Mouse (Mus musculus): ENCODE data around the gene Cactin.

Gene Cactin

GRCm38 (mm10) chr10:81342686-81343505, 22.0 kb downstream of the Cactin start, which contains the start of gene Gipc3:
TSS of gene Gipc3 (minus strand) at chr10:81343266.
- no peak for DNase-seq (ENCODE audit: low spot score in 2 of 2)

GRCm38 (mm10) chr10:81344421-81345161, 23.7 kb downstream of the Cactin start:
- DNase-seq (ENCODE audit: low spot score in 2 of 2): no peak

GRCm38 (mm10) chr10:81345162-81345534, 24.2 kb downstream of the Cactin start:
- DNase-seq (ENCODE audit: low spot score in 2 of 2): no peak

- DNase-seq (ENCODE audit: low spot score in 2 of 2): peak; percentile 56 to 61
Measured at GRCm38 (mm10) chr10:81346453-81347067, 25.7 kb downstream of the Cactin start.

- no peak for DNase-seq (ENCODE audit: low spot score in 2 of 2)
Measured at GRCm38 (mm10) chr10:81349146-81349545, 28.2 kb downstream of the Cactin start.

GRCm38 (mm10) chr10:81349961-81350350, 29.1 kb downstream of the Cactin start:
- DNase-seq (ENCODE audit: low spot score in 2 of 2): no peak

GRCm38 (mm10) chr10:81350351-81351063, 29.6 kb downstream of the Cactin start, which contains the start of gene Hmg20b:
TSS of gene Hmg20b (minus strand) at chr10:81350480.
- peak; percentile 99 to 100 for DNase-seq (ENCODE audit: low spot score in 2 of 2)

GRCm38 (mm10) chr10:81351678-81352291, 30.9 kb downstream of the Cactin start:
- no peak for DNase-seq (ENCODE audit: low spot score in 2 of 2)

- no peak for DNase-seq (ENCODE audit: low spot score in 2 of 2)
Measured at GRCm38 (mm10) chr10:81354738-81355477, 34.0 kb downstream of the Cactin start.

GRCm38 (mm10) chr10:81355533-81355932, 34.6 kb downstream of the Cactin start:
- no peak for DNase-seq (ENCODE audit: low spot score in 2 of 2)

GRCm38 (mm10) chr10:81356352-81356990, 35.6 kb downstream of the Cactin start:
- no peak for DNase-seq (ENCODE audit: low spot score in 2 of 2)

GRCm38 (mm10) chr10:81356991-81357844, 36.3 kb downstream of the Cactin start, which contains the start of gene Mfsd12:
TSS of gene Mfsd12 (plus strand) at chr10:81357491.
- DNase-seq (ENCODE audit: low spot score in 2 of 2): peak; percentile 84

- DNase-seq (ENCODE audit: low spot score in 2 of 2): no peak
Measured at GRCm38 (mm10) chr10:81358209-81358608, 37.3 kb downstream of the Cactin start.

- no peak for DNase-seq (ENCODE audit: low spot score in 2 of 2)
Measured at GRCm38 (mm10) chr10:81358841-81359240, 37.9 kb downstream of the Cactin start.

GRCm38 (mm10) chr10:81360721-81361120, 39.8 kb downstream of the Cactin start:
- DNase-seq (ENCODE audit: low spot score in 2 of 2): no peak

GRCm38 (mm10) chr10:81362336-81362949, 41.5 kb downstream of the Cactin start:
- DNase-seq (ENCODE audit: low spot score in 2 of 2): no peak

GRCm38 (mm10) chr10:81363436-81364346, 42.8 kb downstream of the Cactin start:
- DNase-seq (ENCODE audit: low spot score in 2 of 2): no peak
